Mouse (Mus musculus): ENCODE measurements at regions not wholly inside any gene's neighbourhood (a gene's known extent, or its start where the extent isn't known, plus 50 kb on each side); places are given as distances from the start of the nearest gene placed in this dataset.

DNA sequence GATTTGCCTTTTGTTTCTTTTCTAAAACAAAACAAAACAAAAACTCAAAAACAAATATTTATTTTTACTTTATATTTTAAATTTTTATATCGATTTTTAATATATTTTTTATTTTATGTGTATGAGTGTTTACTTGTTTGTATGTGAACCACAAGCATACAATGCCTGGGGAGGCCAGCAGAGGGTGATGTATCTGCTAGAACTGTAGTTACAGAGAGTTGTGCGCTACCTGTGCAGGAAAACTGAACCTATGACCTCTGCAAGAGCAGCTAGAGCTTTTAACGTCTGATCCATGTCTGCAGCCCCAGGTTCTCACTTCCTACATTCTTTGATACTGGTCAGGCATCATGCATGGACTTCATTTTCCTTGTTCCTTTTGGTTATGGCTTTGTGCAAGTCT, 76.2 kb upstream of the Zfp706 start:
- TF ChIP-seq CTCF (IDR thresholded peaks at IDR 0.05; ENCODE audit: low read depth), result no peak
- no peak for TF ChIP-seq EP300 (IDR thresholded peaks at IDR 0.05; ENCODE audit: low read depth)

Data from heart, postnatal 0 days (tissue).